Mouse (Mus musculus) hindbrain, embryonic 12.5 days (tissue): ENCODE data around the gene 2200002D01Rik. TPM values are rescaled to one million over a fixed set of nuclear protein-coding genes. Genes with fewer than 3 reads are reported as not detected.
A peak's percentile ranks its signal among the peaks of the same experiment; 100 is the strongest.

ENCODE experiments used
- ATAC-seq: fragments of 200-750 bp; cut with Nextera tagmentation; 2 replicates; pipeline ENCODE4 v1.8.0; 2017; ENCODE audit warnings: moderate TSS enrichment; ENCODE audit not compliant: low FRiP score
- H3K27ac ChIP-seq: fragments of 300-500 bp; sonication (generic); 2 replicates; pipeline ENCODE4 v1.5.1; 2016; ENCODE audit warnings: mild to moderate bottlenecking
- H3K27me3 ChIP-seq: fragments of 300-500 bp; sonication (generic); 2 replicates; pipeline ENCODE4 v1.6.1; 2016; ENCODE audit warnings: mild to moderate bottlenecking
- H3K36me3 ChIP-seq: fragments of 300-500 bp; sonication (generic); 2 replicates; pipeline ENCODE4 v1.6.1; 2016; ENCODE audit warnings: mild to moderate bottlenecking
- H3K4me1 ChIP-seq: fragments of 300-500 bp; sonication (generic); 2 replicates; pipeline ENCODE4 v1.6.1; 2016
- H3K4me2 ChIP-seq: fragments of 300-500 bp; sonication (generic); replicated peaks from 2 replicates; pipeline ENCODE4 v1.6.1; 2016; ENCODE audit warnings: mild to moderate bottlenecking
- H3K4me3 ChIP-seq: fragments of 300-500 bp; sonication (generic); 2 replicates; pipeline ENCODE4 v1.5.1; 2016; ENCODE audit warnings: mild to moderate bottlenecking
- H3K9ac ChIP-seq: fragments of 300-500 bp; sonication (generic); 2 replicates; pipeline ENCODE4 v1.6.1; 2016; ENCODE audit warnings: mild to moderate bottlenecking, moderate library complexity
- H3K9me3 ChIP-seq: fragments of 300-500 bp; sonication (generic); replicated peaks from 2 replicates; pipeline ENCODE4 v1.6.1; 2016; ENCODE audit warnings: mild to moderate bottlenecking
- WGBS: fragments of 180-500 bp; shearing (Covaris S2); methylation state at CpG from one replicate; pipeline ENCODE4 v1.1.7; 2016; 5-methylcytosine and 5-hydroxymethylcytosine counted together
- polyA plus RNA-seq: library from polyadenylated mRNA; unstranded; fragments of >200 nt; fragmentation: Nextera tagmentation; extraction: Ambion mirVana; gene quantifications from 2 replicates; pipeline ENCODE4 v1.2.1, GENCODE M21; 2016

The 2200002D01Rik gene
- 1.8 and 2.4 TPM in 2 replicates for polyA plus RNA-seq

- WGBS = 10% methylated on average over 20 of the region's 20 CpGs
- peak within 1 kb of the TSS; percentile 45 for H3K4me2 ChIP-seq
- no peak for ATAC-seq
- no peaks in the 10 kb centered on the region for H3K9me3 ChIP-seq
- H3K27ac ChIP-seq = no peak within 1 kb of the TSS
- H3K9ac ChIP-seq = peak within 1 kb of the TSS; percentile 36
- peaks cover 4% of the 10 kb centered on the region; the same call in 1 of the 2 replicates for H3K4me1 ChIP-seq
- H3K36me3 ChIP-seq = peaks cover 17% of the 10 kb centered on the region
- peaks cover 19% of the 10 kb centered on the region for H3K27me3 ChIP-seq
- H3K4me3 ChIP-seq = peak within 1 kb of the TSS; percentile 4
Observed at GRCm38 (mm10) chr7:29248261-29248841, at the start of gene 2200002D01Rik. TSS of gene 2200002D01Rik (minus strand) at chr7:29248466.

GRCm38 (mm10) chr7:29296998-29297397, 48.7 kb upstream of the 2200002D01Rik start:
- ATAC-seq = no peak

GRCm38 (mm10) chr7:29295861-29296647, 47.8 kb upstream of the 2200002D01Rik start:
- Histone ChIP-seq H3K4me1 (peaks cover 33% of the 10 kb centered on the region), H3K9me3 (no peaks in the 10 kb centered on the region), H3K4me3 (no peak overlapping the region), H3K27ac (no peak overlapping the region), H3K4me2 (no peak overlapping the region), H3K36me3 (no peaks in the 10 kb centered on the region), H3K9ac (no peak overlapping the region), H3K27me3 (no peaks in the 10 kb centered on the region)
- WGBS = 81% methylated on average over 24 of the region's 24 CpGs
- ATAC-seq = no peak

More at GRCm38 (mm10) chr7:29296998-29297397, 48.7 kb upstream of the 2200002D01Rik start:
- H3K4me1 ChIP-seq = peaks cover 23% of the 10 kb centered on the region
- H3K27ac ChIP-seq = no peak overlapping the region
- H3K4me3 ChIP-seq = no peak overlapping the region
- H3K9me3 ChIP-seq = no peaks in the 10 kb centered on the region
- no peaks in the 10 kb centered on the region for H3K36me3 ChIP-seq
- H3K9ac ChIP-seq = no peak overlapping the region
- 16% methylated on average over 10 of the region's 10 CpGs for WGBS
- H3K4me2 ChIP-seq = no peak overlapping the region
- H3K27me3 ChIP-seq = no peaks in the 10 kb centered on the region

- Histone ChIP-seq H3K27me3 (peaks cover 6% of the 10 kb centered on the region; the same call in 1 of the 2 replicates), H3K9ac (0 out of 2 replicates have a peak overlapping the region, but pooled peaks have one; percentile 27), H3K4me2 (no peak overlapping the region), H3K27ac (peak overlapping the region; percentile 85; the same call in 1 of the 2 replicates), H3K4me1 (peaks cover 45% of the 10 kb centered on the region), H3K4me3 (no peak overlapping the region), H3K36me3 (no peaks in the 10 kb centered on the region), H3K9me3 (no peaks in the 10 kb centered on the region)
- WGBS = 55% methylated on average over 13 of the region's 13 CpGs
- no peak for ATAC-seq
Observed at GRCm38 (mm10) chr7:29294111-29294761, 46.0 kb upstream of the 2200002D01Rik start.

GRCm38 (mm10) chr7:29293131-29294065, 45.1 kb upstream of the 2200002D01Rik start:
- Histone ChIP-seq H3K9me3 (no peaks in the 10 kb centered on the region), H3K9ac (no peak overlapping the region), H3K4me2 (no peak overlapping the region), H3K27ac (peak overlapping the region; percentile 85), H3K27me3 (peaks cover 6% of the 10 kb centered on the region; the same call in 1 of the 2 replicates), H3K36me3 (no peaks in the 10 kb centered on the region), H3K4me3 (no peak overlapping the region), H3K4me1 (peaks cover 50% of the 10 kb centered on the region)
- WGBS = 18% methylated on average over 19 of the region's 19 CpGs
- no peak; the same call in 1 of the 2 replicates for ATAC-seq

- peak overlapping the region; percentile 36 for H3K4me2 ChIP-seq
- H3K4me3 ChIP-seq = no peak overlapping the region
- 19% methylated on average over 8 of the region's 8 CpGs for WGBS
- peak overlapping the region; percentile 85 for H3K27ac ChIP-seq
- no peaks in the 10 kb centered on the region for H3K36me3 ChIP-seq
- peak; percentile 26 for ATAC-seq
- H3K4me1 ChIP-seq = peaks cover 50% of the 10 kb centered on the region
- H3K9me3 ChIP-seq = no peaks in the 10 kb centered on the region
- H3K9ac ChIP-seq = no peak overlapping the region
- H3K27me3 ChIP-seq = peaks cover 9% of the 10 kb centered on the region; the same call in 1 of the 2 replicates
Observed at GRCm38 (mm10) chr7:29292458-29293098, 44.3 kb upstream of the 2200002D01Rik start.

GRCm38 (mm10) chr7:29291616-29292457, 43.6 kb upstream of the 2200002D01Rik start:
- 24% methylated on average over 6 of the region's 7 CpGs for WGBS
- Histone ChIP-seq H3K36me3 (no peaks in the 10 kb centered on the region), H3K4me3 (no peak overlapping the region), H3K27me3 (peaks cover 11% of the 10 kb centered on the region; the same call in 1 of the 2 replicates), H3K9ac (no peak overlapping the region), H3K4me1 (peaks cover 50% of the 10 kb centered on the region), H3K27ac (peak overlapping the region; percentile 85), H3K4me2 (peak overlapping the region; percentile 36), H3K9me3 (no peaks in the 10 kb centered on the region)
- ATAC-seq = peak; percentile 61

GRCm38 (mm10) chr7:29290691-29291485, 42.6 kb upstream of the 2200002D01Rik start:
- H3K9me3 ChIP-seq = no peaks in the 10 kb centered on the region
- peak overlapping the region; percentile 44; the same call in 1 of the 2 replicates for H3K9ac ChIP-seq
- H3K27me3 ChIP-seq = peaks cover 11% of the 10 kb centered on the region; the same call in 1 of the 2 replicates
- H3K4me3 ChIP-seq = no peak overlapping the region
- H3K27ac ChIP-seq = peak overlapping the region; percentile 85
- peak overlapping the region; percentile 8; the same call in 1 of the 2 replicates for H3K4me2 ChIP-seq
- no peak for ATAC-seq
- H3K4me1 ChIP-seq = peaks cover 50% of the 10 kb centered on the region
- WGBS = 40% methylated on average over 11 of the region's 11 CpGs
- H3K36me3 ChIP-seq = no peaks in the 10 kb centered on the region

- Histone ChIP-seq H3K36me3 (no peaks in the 10 kb centered on the region), H3K27ac (peak overlapping the region; percentile 48; the same call in 1 of the 2 replicates), H3K9ac (peak overlapping the region; percentile 65; the same call in 1 of the 2 replicates), H3K4me2 (peak overlapping the region; percentile 94), H3K27me3 (peaks cover 11% of the 10 kb centered on the region; the same call in 1 of the 2 replicates), H3K9me3 (no peaks in the 10 kb centered on the region), H3K4me3 (peak overlapping the region; percentile 54), H3K4me1 (peaks cover 50% of the 10 kb centered on the region)
- 77% methylated on average over 6 of the region's 6 CpGs for WGBS
- no peak for ATAC-seq
Observed at GRCm38 (mm10) chr7:29289856-29290255, 41.6 kb upstream of the 2200002D01Rik start.
